Mouse (Mus musculus) CH12F3 (cell line): ENCODE results near the gene Sorcs3.

ENCODE experiments used
- in situ Hi-C: fragments of 300-500 bp; cut with MboI; formaldehyde crosslinking; loops from 2 replicates; pipeline ENCODE4 v1.14.3; 2020; ENCODE audit warnings: low sequenced_read_pairs

Sorcs3 gene

GRCm38 (mm10) chr19:48205929-48206814, at the start of gene Sorcs3:
Gene Sorcs3, plus strand, starts transcription at chr19:48206025.
- in situ Hi-C loops = no loop called here

GRCm38 (mm10) chr19:48165341-48165740, 40.5 kb upstream of the Sorcs3 start:
- in situ Hi-C loops = no loop called here

GRCm38 (mm10) chr19:48167110-48167509, 38.7 kb upstream of the Sorcs3 start:
- in situ Hi-C loops = no loop called here

GRCm38 (mm10) chr19:48168284-48168683, 37.5 kb upstream of the Sorcs3 start:
- in situ Hi-C loops = no loop called here

GRCm38 (mm10) chr19:48174717-48175116, 31.1 kb upstream of the Sorcs3 start:
- in situ Hi-C loops = no loop called here

- in situ Hi-C loops = no loop called here
Observed at GRCm38 (mm10) chr19:48203928-48204470, 1.8 kb upstream of the Sorcs3 start.

- in situ Hi-C loops = no loop called here
Observed at GRCm38 (mm10) chr19:48204476-48204875, 1.3 kb upstream of the Sorcs3 start.

GRCm38 (mm10) chr19:48204892-48205761, 698 bp upstream of the Sorcs3 start:
- in situ Hi-C loops = no loop called here

- in situ Hi-C loops = no loop called here
Observed at GRCm38 (mm10) chr19:48206861-48207730, 1.3 kb downstream of the Sorcs3 start.

- in situ Hi-C loops = no loop called here
Observed at GRCm38 (mm10) chr19:48207731-48208370, 2.0 kb downstream of the Sorcs3 start.

- in situ Hi-C loops = no loop called here
Observed at GRCm38 (mm10) chr19:48215379-48215778, 9.6 kb downstream of the Sorcs3 start.

- in situ Hi-C loops = no loop called here
Observed at GRCm38 (mm10) chr19:48237786-48238372, 32.1 kb downstream of the Sorcs3 start.

- in situ Hi-C loops = no loop called here
Observed at GRCm38 (mm10) chr19:48238391-48238790, 32.6 kb downstream of the Sorcs3 start.

- in situ Hi-C loops = no loop called here
Observed at GRCm38 (mm10) chr19:48240960-48241359, 35.1 kb downstream of the Sorcs3 start.

- in situ Hi-C loops = no loop called here
Observed at GRCm38 (mm10) chr19:48244036-48244435, 38.2 kb downstream of the Sorcs3 start.

- in situ Hi-C loops = no loop called here
Observed at GRCm38 (mm10) chr19:48259223-48259622, 53.4 kb downstream of the Sorcs3 start.

- in situ Hi-C loops = no loop called here
Observed at GRCm38 (mm10) chr19:48260671-48261070, 54.8 kb downstream of the Sorcs3 start.

GRCm38 (mm10) chr19:48263750-48264149, 57.9 kb downstream of the Sorcs3 start:
- in situ Hi-C loops = no loop called here

- in situ Hi-C loops = no loop called here
Observed at GRCm38 (mm10) chr19:48280273-48280672, 74.4 kb downstream of the Sorcs3 start.

GRCm38 (mm10) chr19:48282250-48282649, 76.4 kb downstream of the Sorcs3 start:
- in situ Hi-C loops = no loop called here
